Mouse (Mus musculus) activated CD4-positive, CD25-positive, alpha-beta regulatory T cell, adult 4 months (primary cell): ENCODE results near the gene Trpc4ap. TPM values are rescaled to one million over a fixed set of nuclear protein-coding genes. Genes with fewer than 3 reads are reported as not detected.
"Not testable (repeated sequence)": the region's sequence is repeated elsewhere in the genome, so short reads cannot be mapped to it uniquely, and the experiment has no call there.

ENCODE experiments used
- ATAC-seq: one replicate; pipeline ENCODE4 v1.8.0; 2017
- polyA plus RNA-seq, 2 experiments: library from polyadenylated mRNA; unstranded; fragments of 100-300 nt; shearing (Covaris generic); gene quantifications; one replicate each; pipeline ENCODE4 v1.2.1; 2017

The Trpc4ap gene
- polyA plus RNA-seq, 2 experiments from 2014 or later, result 55.4 to 66.2 TPM

DNA sequence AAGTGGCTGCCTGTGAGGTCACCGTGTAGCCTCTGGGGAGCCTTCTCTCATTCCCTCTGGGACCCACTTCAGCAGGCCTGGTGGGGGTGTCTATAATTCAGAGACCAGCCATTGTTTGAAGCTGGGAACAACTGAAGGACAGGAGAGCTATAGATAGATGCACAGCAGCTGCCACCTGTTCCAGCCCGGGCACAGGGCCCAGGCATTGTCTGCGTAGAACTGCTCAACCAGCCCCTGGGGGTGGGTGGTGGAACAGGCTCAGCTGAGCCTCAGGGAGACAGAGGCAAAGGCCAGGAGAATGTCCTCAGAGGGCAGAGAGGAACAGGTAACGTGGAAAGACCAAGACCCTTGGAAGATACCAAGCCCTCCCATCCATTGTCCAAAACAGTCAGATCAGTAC is 85.8 kb downstream of the Trpc4ap start:
- no peak for ATAC-seq

DNA sequence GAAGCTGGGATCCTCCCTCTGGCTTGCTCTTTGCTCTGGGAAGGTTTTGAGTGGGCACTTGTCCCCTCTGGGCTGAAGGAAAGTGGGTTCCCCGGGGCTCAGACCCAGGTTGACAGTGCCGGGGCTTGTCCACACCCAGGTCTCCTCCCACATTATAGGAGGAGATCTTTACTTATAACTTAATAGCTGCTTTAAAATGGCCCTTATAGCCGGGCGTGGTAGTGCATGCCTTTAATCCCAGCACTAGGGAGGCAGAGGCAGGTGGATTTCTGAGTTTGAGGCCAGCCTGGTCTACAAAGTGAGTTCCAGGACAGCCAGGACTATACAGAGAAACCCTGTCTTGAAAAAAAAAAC is 87.0 kb downstream of the Trpc4ap start:
- not testable (repeated sequence) for ATAC-seq

DNA sequence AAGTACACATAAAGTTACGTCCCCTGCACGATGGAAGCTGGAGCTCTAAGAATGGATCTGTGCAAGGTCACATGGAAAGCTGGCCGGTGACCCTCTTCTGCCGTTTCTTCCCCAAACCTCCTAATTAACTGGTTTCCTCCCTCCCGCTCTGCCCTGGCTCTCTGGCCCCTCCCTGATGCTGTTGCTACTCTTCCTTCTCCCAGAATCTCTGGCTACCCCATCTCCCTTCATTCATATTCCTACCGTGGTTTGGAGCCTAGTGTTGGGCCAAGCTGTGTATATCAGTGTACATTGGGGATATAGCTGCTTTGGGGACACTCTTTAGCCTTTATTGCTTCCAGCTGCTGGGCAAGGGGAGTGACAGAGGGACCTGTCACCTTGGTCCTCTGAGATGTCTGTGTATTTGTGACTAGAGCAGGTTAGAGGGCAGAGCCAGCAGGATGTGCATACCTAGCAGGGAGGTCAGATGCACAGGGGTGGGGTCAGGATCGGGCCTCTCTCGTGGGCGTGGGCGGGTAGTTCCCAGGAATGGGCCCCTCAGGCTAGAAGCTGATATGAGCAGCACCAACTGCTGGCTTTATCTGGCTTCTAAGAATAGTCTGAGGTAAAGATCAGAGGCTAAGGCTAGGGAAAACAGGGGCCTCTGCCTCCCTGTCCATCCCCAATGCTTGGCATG is 87.5 kb downstream of the Trpc4ap start:
- no peak for ATAC-seq

DNA sequence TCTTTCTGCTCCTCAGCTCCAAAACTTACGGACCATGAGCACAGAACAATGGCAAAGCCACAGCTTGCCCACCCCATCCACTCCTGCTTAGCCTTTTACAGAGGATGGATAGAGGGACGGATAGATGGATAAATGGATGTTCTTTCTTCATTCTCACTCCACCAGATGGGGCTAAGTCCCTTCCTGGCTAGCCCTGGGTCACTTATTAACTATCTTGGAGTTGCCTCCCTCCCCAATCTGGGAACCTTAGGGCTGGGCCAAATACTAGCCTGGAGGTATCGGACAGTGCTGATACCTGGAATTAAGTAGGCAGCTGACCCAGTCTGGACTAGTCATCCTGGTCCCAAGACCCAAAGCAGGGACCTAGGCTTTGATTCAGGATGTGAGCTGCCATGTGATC is 88.5 kb downstream of the Trpc4ap start:
- no peak for ATAC-seq

DNA sequence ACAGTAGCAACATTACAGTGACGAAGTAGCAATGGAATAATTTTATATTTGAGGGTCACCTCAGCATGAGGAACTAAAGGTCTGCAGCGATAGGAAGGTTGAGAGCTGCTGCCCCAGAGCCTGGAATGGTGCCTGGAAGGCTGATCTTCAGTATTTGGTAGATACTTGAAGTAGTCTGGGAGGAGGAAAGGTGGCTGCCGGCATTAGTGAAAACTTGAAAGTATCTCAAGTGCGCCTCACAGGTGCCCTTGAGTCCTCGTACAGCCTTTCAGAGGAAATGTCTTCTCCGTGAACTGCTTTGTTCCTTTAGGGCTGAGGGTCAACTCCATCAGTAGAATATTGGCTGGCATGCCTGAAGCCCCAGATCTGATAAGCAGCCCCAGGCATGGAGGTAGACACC is 96.7 kb downstream of the Trpc4ap start:
- ATAC-seq, result no peak

DNA sequence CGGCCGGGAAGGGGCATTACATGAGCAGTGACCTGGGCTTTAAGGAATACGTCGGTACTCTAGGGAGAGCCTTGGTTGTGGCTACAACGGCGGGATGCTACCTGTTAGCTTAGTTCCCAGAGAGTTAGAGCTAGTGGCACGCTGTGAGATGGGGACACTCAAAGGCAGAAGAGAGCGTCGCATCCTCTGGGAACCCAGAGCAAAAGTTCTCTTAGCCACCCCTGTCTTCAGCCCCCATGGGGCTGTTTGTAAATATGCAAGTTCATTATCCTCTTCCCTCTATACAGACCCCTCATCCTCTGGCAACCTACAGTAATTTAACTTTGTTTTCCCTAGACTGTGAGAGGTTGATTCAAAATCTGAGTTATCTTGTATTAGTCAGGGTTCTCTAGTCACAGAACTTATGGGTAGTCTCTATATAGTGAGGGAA is 99.3 kb downstream of the Trpc4ap start:
- ATAC-seq, result peak; percentile 75

DNA sequence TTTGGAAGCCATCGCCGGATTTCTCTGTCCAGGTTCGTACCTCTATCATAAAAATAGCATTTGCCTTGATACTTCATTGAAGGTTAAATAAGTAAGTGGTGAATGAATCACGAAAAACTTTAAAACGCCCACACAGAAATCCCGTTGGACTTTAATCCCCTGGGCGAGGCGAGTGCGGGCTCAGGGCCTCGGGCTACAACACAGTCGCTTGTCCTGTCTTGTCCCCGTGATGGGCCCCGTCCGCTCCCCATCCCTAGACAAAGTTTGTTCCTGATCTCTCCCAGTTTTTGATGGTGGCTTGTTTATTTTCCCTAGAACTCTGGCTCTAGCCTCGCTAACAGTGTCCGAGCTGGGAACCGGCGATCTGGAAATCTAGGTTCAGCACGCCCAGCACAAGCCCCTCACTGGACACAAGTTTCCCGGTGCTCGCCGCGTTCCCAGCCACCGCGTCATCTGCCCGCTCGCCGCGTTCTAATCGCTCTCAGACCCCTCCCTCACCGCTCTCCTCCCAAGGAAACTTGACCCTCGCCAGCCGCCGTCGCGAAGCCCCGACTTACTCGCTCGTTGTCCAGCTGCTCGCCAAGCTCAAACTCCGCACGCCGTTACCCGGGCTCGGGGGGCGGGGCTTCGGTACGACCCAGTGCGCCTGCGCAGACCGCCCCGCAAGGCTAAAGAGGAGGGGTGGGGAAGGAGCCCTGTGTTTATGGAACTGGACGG is 99.9 kb downstream of the Trpc4ap start, which contains the start of gene Gss:
Gene Gss (minus strand): TSS at position 674 of the 717 bp plus-strand sequence.
- ATAC-seq, result peak; percentile 79

DNA sequence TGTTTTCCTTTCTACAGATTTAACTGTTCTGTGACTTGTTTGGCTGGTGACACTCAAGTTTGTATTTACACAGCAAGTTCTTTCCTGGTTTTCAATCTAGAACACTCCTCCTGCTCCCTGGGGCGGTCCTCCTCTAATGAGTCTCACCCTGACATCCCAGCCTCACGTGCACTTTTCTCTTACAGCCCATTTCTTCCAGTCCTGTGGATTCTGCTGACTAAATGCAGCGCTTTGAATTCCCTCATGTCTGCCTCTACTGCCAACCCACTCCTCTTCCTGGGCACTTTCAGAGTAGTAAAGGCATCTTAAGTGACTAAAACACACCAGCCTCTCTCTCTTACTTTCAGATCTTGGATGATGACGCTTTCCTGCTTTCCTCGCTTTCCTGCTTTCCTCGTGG is 100.5 kb downstream of the Trpc4ap start:
- ATAC-seq, result no peak

DNA sequence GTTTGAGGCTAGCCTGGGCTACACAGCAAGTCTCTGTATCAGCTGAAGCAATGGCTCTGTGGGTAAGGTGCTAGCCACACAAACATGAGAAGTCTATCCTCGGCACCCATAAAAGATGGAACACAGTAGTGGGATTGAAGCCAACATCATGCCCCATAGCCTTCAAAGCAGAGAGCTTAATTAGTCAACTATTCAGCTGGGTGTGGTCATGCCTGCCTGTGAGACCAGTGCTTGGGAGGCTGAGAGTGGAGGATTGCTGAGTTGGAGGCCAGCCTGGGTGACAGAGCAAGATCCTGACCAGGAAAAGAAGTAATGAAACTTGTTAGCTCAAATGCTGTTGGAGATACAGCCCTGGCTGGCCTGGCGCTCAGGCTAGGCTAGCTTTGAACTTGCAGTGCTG is 101.3 kb downstream of the Trpc4ap start:
- no peak for ATAC-seq

DNA sequence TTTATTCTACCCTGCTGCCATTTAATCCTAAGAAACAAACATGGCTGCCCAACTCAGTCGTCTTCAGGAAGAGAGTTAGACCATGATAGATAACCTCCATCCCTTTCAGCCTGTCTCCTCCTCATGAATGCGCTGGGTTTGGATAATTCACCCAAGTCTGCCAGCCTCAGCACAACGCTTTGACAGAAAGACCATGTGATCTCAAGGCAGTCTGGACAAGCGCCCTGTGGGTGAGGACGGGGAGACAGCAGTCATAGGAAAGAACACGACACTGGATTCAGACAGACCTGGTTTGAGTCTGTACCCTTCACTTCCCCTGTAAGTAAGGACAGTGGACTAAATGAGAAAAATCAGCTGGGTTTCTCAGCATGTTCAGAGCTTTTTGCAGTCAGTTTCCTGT is 102.7 kb downstream of the Trpc4ap start:
- ATAC-seq, result no peak

DNA sequence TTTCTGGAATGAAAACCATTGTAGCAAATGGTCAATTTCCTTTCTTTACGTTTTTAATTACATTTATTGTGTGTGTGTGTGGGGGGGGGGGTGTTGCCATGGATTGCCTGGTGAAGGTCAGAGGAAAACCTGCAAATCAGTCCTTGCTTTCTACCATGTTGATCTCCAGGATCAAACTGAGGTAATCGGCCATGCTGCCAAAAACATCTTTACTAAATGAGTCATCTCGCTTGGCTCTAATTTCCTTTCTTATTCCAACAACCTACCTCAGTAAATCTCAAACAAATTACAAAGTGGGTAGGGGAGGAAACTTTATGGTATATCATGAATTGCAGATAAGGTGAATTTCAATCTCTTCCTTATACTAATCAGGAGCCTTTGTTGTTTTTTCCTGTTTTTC is 104.0 kb downstream of the Trpc4ap start:
- ATAC-seq, result no peak

DNA sequence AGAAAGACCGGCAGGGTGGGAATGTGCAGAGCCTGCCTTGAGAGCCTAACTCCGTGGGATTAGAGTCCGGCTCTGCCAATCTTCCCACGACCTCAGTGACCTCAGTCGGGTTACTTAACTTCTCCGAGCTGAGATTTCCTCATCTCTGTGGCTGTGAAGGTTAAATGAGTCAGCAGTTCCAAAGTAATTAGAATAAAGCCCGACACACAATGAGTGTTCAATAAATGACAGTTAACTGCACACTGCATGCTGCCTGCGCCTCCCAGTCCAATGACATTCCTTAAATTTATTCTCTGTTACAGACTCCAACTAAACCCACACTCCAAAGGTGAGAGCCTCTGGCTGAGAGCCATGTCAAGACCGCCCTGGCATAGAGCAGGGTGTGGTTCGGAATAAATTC is 106.7 kb downstream of the Trpc4ap start:
- no peak for ATAC-seq

DNA sequence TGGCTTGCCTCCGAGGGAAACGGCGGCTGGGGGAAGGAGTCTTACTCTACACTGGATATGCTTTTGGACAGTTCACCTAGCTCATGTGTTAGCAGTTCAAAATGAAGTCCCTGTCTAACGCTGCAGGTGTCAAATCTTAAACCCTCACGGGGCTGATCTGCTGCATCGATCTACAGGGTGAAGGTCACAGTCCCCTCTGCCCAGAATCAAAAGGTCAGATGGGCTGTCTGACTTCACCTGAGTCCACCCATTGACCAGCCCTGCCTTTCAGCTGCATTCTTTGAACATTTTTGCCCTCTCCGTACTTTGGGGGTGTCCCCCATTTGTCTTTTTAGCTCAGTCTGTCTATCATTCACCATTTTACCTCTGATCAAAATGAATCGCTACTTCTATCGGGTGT is 107.1 kb downstream of the Trpc4ap start:
- ATAC-seq, result no peak

Other genes starting within 250 kb of the Trpc4ap start
- gene Ncoa6, start 218.5 kb downstream of the Trpc4ap start, polyA plus RNA-seq, result 10 to 100 TPM; 13.0 to 13.8 TPM
- gene Acss2, start 174.4 kb downstream of the Trpc4ap start, polyA plus RNA-seq, result 10 to 100 TPM; 13.9 to 16.4 TPM
- gene Ggt7, start 174.1 kb downstream of the Trpc4ap start, polyA plus RNA-seq, result 1 to 10 TPM; 4.6 to 8.2 TPM
- 10 to 100 TPM; 13.8 to 15.7 TPM for gene Gss, start 99.6 kb downstream of the Trpc4ap start, polyA plus RNA-seq
- not detected for gene Myh7b, start 81.2 kb downstream of the Trpc4ap start, polyA plus RNA-seq
- gene Edem2, start 37.1 kb upstream of the Trpc4ap start, polyA plus RNA-seq, result 10 to 100 TPM; 39.9 to 45.0 TPM
- gene Gm17581, start 43.5 kb upstream of the Trpc4ap start, polyA plus RNA-seq, result not detected
- not detected for gene Procr, start 58.7 kb upstream of the Trpc4ap start, polyA plus RNA-seq
- gene Mmp24, start 83.0 kb upstream of the Trpc4ap start, polyA plus RNA-seq, result under 1 TPM in 1 of 2 experiments, not detected in 1; 0.11 TPM
- gene BC029722, start 127.0 kb upstream of the Trpc4ap start, polyA plus RNA-seq, result 10 to 100 TPM; 14.5 to 18.7 TPM
- 10 to 100 TPM; 73.4 to 81.2 TPM for gene Eif6, start 134.5 kb upstream of the Trpc4ap start, polyA plus RNA-seq
- gene Fam83c, start 142.5 kb upstream of the Trpc4ap start, polyA plus RNA-seq, result not detected
- gene Uqcc1, start 237.9 kb upstream of the Trpc4ap start, polyA plus RNA-seq, result 10 to 100 TPM; 23.1 to 34.2 TPM
- gene Gm15557, start 248.3 kb upstream of the Trpc4ap start, polyA plus RNA-seq, result not detected